Mouse (Mus musculus): ENCODE data around the gene Susd5. TPM values are rescaled to one million over a fixed set of nuclear protein-coding genes. Genes with fewer than 3 reads are reported as not detected.
A peak's percentile ranks its signal among the peaks of the same experiment; 100 is the strongest.

The Susd5 gene
- total and polyA plus RNA-seq, 2 experiments from 2014 or later, result 2.0 to 2.6 TPM

DNA sequence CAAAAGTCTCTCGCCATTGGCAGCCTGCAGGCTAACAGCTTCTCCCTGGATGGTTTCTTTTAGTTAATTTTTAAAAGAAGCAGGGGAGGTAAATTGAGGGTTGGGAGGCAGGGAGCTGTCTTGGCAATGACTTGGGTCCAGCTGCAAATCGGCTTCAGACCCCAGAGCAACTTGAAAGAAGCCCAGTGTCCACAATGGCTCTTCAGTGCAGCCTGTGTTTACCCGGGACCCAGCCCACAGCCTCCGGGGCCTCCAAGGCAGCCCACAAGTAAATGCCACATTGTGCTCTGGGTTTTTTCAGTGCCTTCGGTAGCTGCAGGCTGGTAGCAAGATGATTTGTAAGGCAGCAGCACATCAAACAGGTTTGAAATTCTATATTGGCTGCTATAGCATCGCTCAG is 14.4 kb upstream of the Susd5 start:
- no peaks in the 10 kb centered on the region for H3K36me3 ChIP-seq (ENCODE audit: insufficient read depth, low read length)
- no peaks in the 10 kb centered on the region for H3K9me3 ChIP-seq (ENCODE audit: low read length)
- H3K27ac ChIP-seq, result peak overlapping the region; percentile 26; the same call in 1 of the 2 replicates
- H3K4me3 ChIP-seq (ENCODE audit: low read length), result no peak overlapping the region
- no peak overlapping the region for H3K9ac ChIP-seq (replicated peaks; ENCODE audit: low read length)
- H3K27me3 ChIP-seq (ENCODE audit: insufficient read depth, low read length), result no peaks in the 10 kb centered on the region
- no peak for TF ChIP-seq CTCF (IDR thresholded peaks at IDR 0.05; ENCODE audit: low read depth)
- H3K4me2 ChIP-seq (ENCODE audit: low read depth, low read length), result no peak overlapping the region
- DNase-seq (ENCODE audit: low spot score) (peak; percentile 43), ATAC-seq (peak; percentile 81; the same call in 1 of the 2 replicates)
- no peaks in the 10 kb centered on the region for H3K4me1 ChIP-seq (ENCODE audit: insufficient read depth, low read length)
- WGBS, result 42% methylated on average over 6 of the region's 6 CpGs

GRCm38 (mm10) chr9:114044446-114044845 is 12.5 kb upstream of the Susd5 start:
- ATAC-seq, result no peak
- no peaks in the 10 kb centered on the region for H3K9me3 ChIP-seq (ENCODE audit: low read length)
- H3K27ac ChIP-seq, result no peak overlapping the region
- 56% methylated on average over 3 of the region's 3 CpGs for WGBS
- H3K27me3 ChIP-seq (ENCODE audit: insufficient read depth, low read length), result no peaks in the 10 kb centered on the region
- H3K4me3 ChIP-seq (ENCODE audit: low read length), result no peak overlapping the region
- no peak overlapping the region for H3K4me2 ChIP-seq (ENCODE audit: low read depth, low read length)
- H3K4me1 ChIP-seq (ENCODE audit: insufficient read depth, low read length), result no peaks in the 10 kb centered on the region
- no peak overlapping the region for H3K9ac ChIP-seq (replicated peaks; ENCODE audit: low read length)
- peak; percentile 5 for DNase-seq (ENCODE audit: low spot score)
- peak; percentile 65 for TF ChIP-seq CTCF (IDR thresholded peaks at IDR 0.05; ENCODE audit: low read depth)
- H3K36me3 ChIP-seq (ENCODE audit: insufficient read depth, low read length), result no peaks in the 10 kb centered on the region

- no peaks in the 10 kb centered on the region for H3K4me1 ChIP-seq (ENCODE audit: insufficient read depth, low read length)
- WGBS, result 83% methylated on average over 10 of the region's 10 CpGs
- no peaks in the 10 kb centered on the region for H3K27me3 ChIP-seq (ENCODE audit: insufficient read depth, low read length)
- ATAC-seq, result no peak
- no peaks in the 10 kb centered on the region for H3K9me3 ChIP-seq (ENCODE audit: low read length)
- DNase-seq (ENCODE audit: low spot score), result no peak
- no peak for TF ChIP-seq CTCF (IDR thresholded peaks at IDR 0.05; ENCODE audit: low read depth)
- no peaks in the 10 kb centered on the region for H3K36me3 ChIP-seq (ENCODE audit: insufficient read depth, low read length)
- H3K4me2 ChIP-seq (ENCODE audit: low read depth, low read length), result no peak within 1 kb of the TSS
- no peak within 1 kb of the TSS for H3K9ac ChIP-seq (replicated peaks; ENCODE audit: low read length)
- H3K27ac ChIP-seq, result no peak within 1 kb of the TSS
- H3K4me3 ChIP-seq (ENCODE audit: low read length), result no peak within 1 kb of the TSS
Observed at GRCm38 (mm10) chr9:114046028-114046427, 10.9 kb upstream of the Susd5 start, which contains the start of gene Fbxl2. Gene Fbxl2 (minus strand): TSS chr9:114046191.

DNA sequence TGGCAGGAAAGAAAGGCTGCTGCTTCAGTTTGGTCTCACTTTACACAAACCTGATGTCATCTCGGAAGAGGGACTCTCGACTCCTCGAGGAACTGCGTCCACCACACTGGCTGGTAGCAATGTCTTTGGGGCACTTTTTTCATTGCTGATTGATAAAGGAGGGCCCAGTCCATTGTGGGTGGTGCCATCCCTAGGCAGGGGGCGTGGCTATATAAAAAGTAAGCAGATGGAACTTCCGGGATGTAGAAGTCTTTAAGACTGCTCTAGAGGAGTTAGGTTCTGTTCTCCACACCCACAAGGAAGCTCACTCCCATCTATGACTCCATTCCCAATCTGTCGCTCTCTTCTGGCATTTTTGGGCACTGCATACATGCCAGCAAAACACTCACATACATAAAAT is 10.3 kb upstream of the Susd5 start:
- ATAC-seq (no peak), DNase-seq (ENCODE audit: low spot score) (no peak)
- Histone ChIP-seq H3K4me3 (ENCODE audit: low read length) (no peak overlapping the region), H3K4me1 (ENCODE audit: insufficient read depth, low read length) (no peaks in the 10 kb centered on the region), H3K27ac (no peak overlapping the region), H3K9me3 (ENCODE audit: low read length) (no peaks in the 10 kb centered on the region), H3K36me3 (ENCODE audit: insufficient read depth, low read length) (no peaks in the 10 kb centered on the region), H3K9ac (replicated peaks; ENCODE audit: low read length) (no peak overlapping the region), H3K27me3 (ENCODE audit: insufficient read depth, low read length) (no peaks in the 10 kb centered on the region), H3K4me2 (ENCODE audit: low read depth, low read length) (no peak overlapping the region)
- WGBS, result 86% methylated on average over 7 of the region's 7 CpGs
- TF ChIP-seq CTCF (IDR thresholded peaks at IDR 0.05; ENCODE audit: low read depth), result no peak

DNA sequence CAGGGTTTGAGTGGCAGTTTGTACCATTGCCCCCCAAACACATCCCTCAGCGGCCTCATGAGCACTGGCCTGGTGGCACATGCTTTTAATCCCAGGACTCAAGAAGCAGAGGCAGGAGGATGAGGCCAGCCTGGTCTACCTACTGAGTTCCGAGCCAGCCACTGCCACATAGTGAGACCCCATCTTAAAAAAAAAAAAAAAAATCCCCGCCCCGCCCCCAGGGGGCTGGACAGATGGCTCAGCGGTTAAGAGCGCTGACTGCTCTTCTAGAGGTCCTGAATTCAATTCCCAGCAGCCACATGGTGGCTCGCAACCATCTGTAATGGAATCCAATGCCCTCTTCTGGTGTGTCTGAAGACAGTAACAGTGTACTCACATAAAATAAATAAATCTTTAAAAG is 6.8 kb upstream of the Susd5 start:
- ATAC-seq, result no peak
- H3K4me1 ChIP-seq (ENCODE audit: insufficient read depth, low read length), result no peaks in the 10 kb centered on the region
- TF ChIP-seq CTCF (IDR thresholded peaks at IDR 0.05; ENCODE audit: low read depth), result no peak
- no peaks in the 10 kb centered on the region for H3K27me3 ChIP-seq (ENCODE audit: insufficient read depth, low read length)
- H3K9ac ChIP-seq (replicated peaks; ENCODE audit: low read length), result no peak overlapping the region
- no peaks in the 10 kb centered on the region for H3K36me3 ChIP-seq (ENCODE audit: insufficient read depth, low read length)
- WGBS, result 88% methylated on average over 7 of the region's 7 CpGs
- H3K9me3 ChIP-seq (ENCODE audit: low read length), result no peaks in the 10 kb centered on the region
- H3K4me2 ChIP-seq (ENCODE audit: low read depth, low read length), result no peak overlapping the region
- no peak for DNase-seq (ENCODE audit: low spot score)
- no peak overlapping the region for H3K4me3 ChIP-seq (ENCODE audit: low read length)
- H3K27ac ChIP-seq, result no peak overlapping the region

GRCm38 (mm10) chr9:114050778-114051177 is 6.2 kb upstream of the Susd5 start:
- 91% methylated on average over 16 of the region's 16 CpGs for WGBS
- TF ChIP-seq CTCF (IDR thresholded peaks at IDR 0.05; ENCODE audit: low read depth), result no peak
- Histone ChIP-seq H3K4me1 (ENCODE audit: insufficient read depth, low read length) (no peaks in the 10 kb centered on the region), H3K36me3 (ENCODE audit: insufficient read depth, low read length) (no peaks in the 10 kb centered on the region), H3K4me3 (ENCODE audit: low read length) (no peak overlapping the region), H3K9ac (replicated peaks; ENCODE audit: low read length) (no peak overlapping the region), H3K4me2 (ENCODE audit: low read depth, low read length) (no peak overlapping the region), H3K27me3 (ENCODE audit: insufficient read depth, low read length) (peaks cover 5% of the 10 kb centered on the region; the same call in 1 of the 2 replicates), H3K27ac (no peak overlapping the region), H3K9me3 (ENCODE audit: low read length) (no peaks in the 10 kb centered on the region)
- no peak for ATAC-seq
- no peak for DNase-seq (ENCODE audit: low spot score)

GRCm38 (mm10) chr9:114052031-114052430 is 4.9 kb upstream of the Susd5 start:
- Histone ChIP-seq H3K4me1 (ENCODE audit: insufficient read depth, low read length) (no peaks in the 10 kb centered on the region), H3K9me3 (ENCODE audit: low read length) (no peaks in the 10 kb centered on the region), H3K27me3 (ENCODE audit: insufficient read depth, low read length) (peaks cover 16% of the 10 kb centered on the region), H3K36me3 (ENCODE audit: insufficient read depth, low read length) (no peaks in the 10 kb centered on the region), H3K4me3 (ENCODE audit: low read length) (no peak overlapping the region), H3K27ac (no peak overlapping the region), H3K9ac (replicated peaks; ENCODE audit: low read length) (no peak overlapping the region), H3K4me2 (ENCODE audit: low read depth, low read length) (no peak overlapping the region)
- TF ChIP-seq CTCF (IDR thresholded peaks at IDR 0.05; ENCODE audit: low read depth), result no peak
- WGBS, result 77% methylated on average over 4 of the region's 4 CpGs
- DNase-seq (ENCODE audit: low spot score), result no peak
- no peak for ATAC-seq

Measured in hindbrain, postnatal 0 days (tissue).